8 mouse cellular contexts compared by ENCODE assay signal in genomic region chr2:75054474-75055186, GRCm38 (mm10).
DNase-seq lines count a peak whose midpoint lies in the region; ATAC-seq and TF ChIP-seq lines count a peak whose summit lies in the region.

No protein-coding gene starts in this region.

- no peak for TF ChIP-seq CTCF in layer of hippocampus, adult 2 months (conservative IDR thresholded peaks at IDR 0.05)
- no peak for TF ChIP-seq CTCF in thymus, adult 2 months (IDR thresholded peaks at IDR 0.05; ENCODE audit: borderline replicate concordance, control insufficient read depth, extremely low read depth, insufficient read depth, low read length, poor library complexity)

- DNase-seq in layer of hippocampus, adult 2 months (ENCODE audit: low spot score in 2 of 2): no peak
- DNase-seq in layer of hippocampus, adult 18-20 months (ENCODE audit: low spot score in 2 of 2): no peak
- peak; percentile 46 to 48 for DNase-seq in cerebellum, postnatal 14 days
- DNase-seq in kidney, adult 9 months: peak; percentile 30
- peak; percentile 5 for DNase-seq in lung, postnatal 25 days (ENCODE audit: low spot score)
- peak; percentile 35 for DNase-seq in thymus, adult 2 months
- no peak for DNase-seq in MN1 (ENCODE audit: low spot score)

- 25% methylated on average over 14 of the region's 14 CpGs for WGBS in heart, embryonic 12.5 days
- WGBS in thymus, adult 2 months: 24% methylated on average over 14 of the region's 14 CpGs

- peak overlapping the region; percentile 38 for H3K4me3 ChIP-seq in layer of hippocampus, adult 2 months
- H3K4me3 ChIP-seq in heart, embryonic 12.5 days: peak overlapping the region; percentile 47
- H3K4me3 ChIP-seq in thymus, adult 2 months (ENCODE audit: control insufficient read depth, insufficient read depth, low read length): peak overlapping the region; percentile 14; the same call in 1 of the 2 replicates

- peaks cover 17% of the 10 kb centered on the region for H3K27me3 ChIP-seq in heart, embryonic 12.5 days (replicated peaks)
- no peaks in the 10 kb centered on the region for H3K27me3 ChIP-seq in thymus, adult 2 months (ENCODE audit: control insufficient read depth, insufficient read depth, low read length)

- peak overlapping the region; percentile 81 for H3K4me2 ChIP-seq in heart, embryonic 12.5 days

- H3K9ac ChIP-seq in heart, embryonic 12.5 days: peak overlapping the region; percentile 47; the same call in 1 of the 2 replicates

- ATAC-seq in heart, embryonic 12.5 days (ENCODE audit: insufficient number of reproducible peaks, low FRiP score): peak; percentile 63

- no peaks in the 10 kb centered on the region for H3K36me3 ChIP-seq in heart, embryonic 12.5 days
- H3K36me3 ChIP-seq in thymus, adult 2 months (ENCODE audit: control insufficient read depth, insufficient read depth, low read length): no peaks in the 10 kb centered on the region

- no peak for TF ChIP-seq POLR2A in thymus, adult 2 months (IDR thresholded peaks at IDR 0.05; ENCODE audit: control insufficient read depth, extremely low read depth, insufficient read depth, low read length, poor library complexity)

- H3K4me1 ChIP-seq in heart, embryonic 12.5 days (replicated peaks): peaks cover 6% of the 10 kb centered on the region; the same call in 1 of the 2 replicates
- H3K4me1 ChIP-seq in thymus, adult 2 months (replicated peaks; ENCODE audit: control insufficient read depth, insufficient read depth, low read length): peaks cover 6% of the 10 kb centered on the region; the same call in 1 of the 2 replicates

- no peak overlapping the region for H3K27ac ChIP-seq in layer of hippocampus, adult 2 months
- no peak overlapping the region for H3K27ac ChIP-seq in heart, embryonic 12.5 days (ENCODE audit: poor library complexity, severe bottlenecking)
- H3K27ac ChIP-seq in thymus, adult 2 months (ENCODE audit: control insufficient read depth, insufficient read depth, low read length): no peak overlapping the region

- H3K9me3 ChIP-seq in heart, embryonic 12.5 days (replicated peaks): no peaks in the 10 kb centered on the region

Comparison
In these comparisons a context has a peak if more than half of its experiments do, and no peak if none do; other contexts are left out.
1. DNase-seq: peak in cerebellum, postnatal 14 days (2 of 2), kidney, adult 9 months (single experiment), lung, postnatal 25 days (single experiment) and thymus, adult 2 months (single experiment); none in layer of hippocampus, adult 2 months (0 of 2), layer of hippocampus, adult 18-20 months (0 of 2) and MN1 (single experiment).
2. Peak in every context shown above with its lines, with median percentiles within 50 percentile points of each other: H3K4me3 ChIP-seq.